Mouse (Mus musculus) testis, postnatal 10 days (tissue): ENCODE results near the gene Sap18b.
"Not testable (repeated sequence)": the region's sequence is repeated elsewhere in the genome, so short reads cannot be mapped to it uniquely, and the experiment has no call there.

Experiments used
- DNase-seq: peaks from one replicate; pipeline ENCODE4 v3.0.0; 2021; ENCODE audit warnings: low spot score

Sap18b gene

DNA sequence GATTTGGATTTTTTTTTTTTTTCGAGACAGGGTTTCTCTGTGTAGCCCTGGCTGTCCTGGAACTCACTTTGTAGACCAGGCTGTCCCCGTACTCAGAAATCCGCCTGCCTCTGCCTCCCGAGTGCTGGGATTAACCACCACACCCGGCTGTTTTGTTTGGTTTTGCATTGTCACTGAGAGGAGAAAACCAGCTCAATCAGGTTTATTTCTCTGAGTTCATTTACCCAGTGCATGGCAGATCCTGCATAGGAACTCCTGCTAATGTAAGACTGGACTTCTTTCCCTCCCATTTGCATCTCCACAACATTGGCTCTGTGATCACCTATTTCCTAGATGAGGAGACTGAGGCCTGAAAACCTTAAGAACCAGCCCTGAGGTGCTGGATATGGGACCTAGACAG is 3.0 kb upstream of the Sap18b start:
- DNase-seq = no peak

DNA sequence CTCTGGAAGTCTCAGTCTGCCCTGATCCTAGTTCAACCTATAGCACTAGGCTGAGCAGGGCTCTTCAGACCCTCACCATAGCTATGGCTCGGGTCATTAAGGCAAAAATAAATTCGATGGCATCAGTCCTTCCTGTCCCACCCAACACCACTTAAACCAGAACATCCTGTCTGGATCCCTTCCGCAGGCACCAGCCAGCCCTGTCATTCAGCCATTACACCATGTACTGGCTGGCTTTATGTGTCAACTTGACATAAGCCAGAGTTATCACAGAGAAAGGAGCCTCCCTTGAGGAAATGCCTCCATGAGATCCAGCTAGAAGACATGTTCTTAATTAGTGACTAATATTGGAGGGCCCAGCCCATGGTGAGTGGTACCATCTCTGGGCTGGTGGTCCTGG is 2.4 kb upstream of the Sap18b start:
- no peak for DNase-seq

DNA sequence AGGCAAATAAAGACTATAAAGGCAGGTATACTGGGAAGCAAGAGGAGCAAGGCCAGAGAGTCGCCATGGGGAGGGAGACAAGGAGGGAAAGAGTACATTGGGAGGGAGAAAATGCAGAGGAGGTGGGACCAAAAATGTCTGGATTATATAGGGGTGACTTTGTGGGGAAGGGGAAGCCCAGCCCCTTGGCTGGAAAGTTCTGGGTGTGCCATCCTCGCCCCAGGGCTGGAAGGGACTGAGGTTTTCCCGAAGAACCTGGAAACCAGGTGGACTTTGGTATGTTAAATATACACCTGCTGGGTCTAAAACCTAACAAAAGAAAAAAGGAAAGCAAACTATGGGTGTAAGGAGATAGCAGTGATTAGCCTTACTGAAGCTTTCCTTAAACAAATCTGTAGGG is 5.0 kb downstream of the Sap18b start:
- no peak for DNase-seq

DNA sequence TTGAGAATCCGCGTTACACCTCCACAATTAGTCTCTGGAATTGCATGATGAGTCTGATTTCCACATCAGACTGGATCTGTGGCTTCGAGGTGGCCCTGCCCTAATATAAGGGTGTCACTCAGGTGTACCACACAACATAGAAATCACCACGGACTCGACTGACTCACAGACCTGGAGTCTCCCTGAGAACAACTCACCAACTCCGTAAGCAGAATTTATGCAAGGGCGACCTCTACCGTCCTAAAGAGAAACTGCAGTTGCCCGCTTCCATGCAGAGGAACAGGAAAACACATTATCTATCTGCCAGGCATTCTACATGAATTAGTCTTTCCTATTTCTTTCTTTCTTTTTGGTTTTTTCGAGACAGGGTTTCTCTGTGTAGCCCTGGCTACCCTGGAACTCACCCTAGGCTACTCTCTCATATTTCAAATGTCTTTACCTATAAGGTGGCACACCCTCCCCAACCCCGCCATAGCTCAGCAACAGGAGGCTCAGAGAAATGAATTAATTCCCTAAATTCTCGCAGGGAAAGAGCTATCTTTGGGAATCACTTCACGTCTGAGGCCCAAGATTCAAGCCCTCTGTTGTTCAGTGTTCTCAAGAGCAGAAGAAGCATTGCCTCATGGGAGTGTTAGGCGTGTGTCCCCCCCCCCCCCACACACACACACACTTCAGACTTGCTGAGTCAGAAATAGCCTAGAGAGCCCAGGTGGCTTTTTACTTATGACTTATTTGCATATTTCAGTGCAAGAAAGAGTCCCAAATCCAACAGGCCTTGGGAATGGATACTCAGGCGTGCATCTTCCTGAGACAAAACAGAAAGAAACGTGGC is 7.7 kb downstream of the Sap18b start:
- peak; percentile 85 for DNase-seq

DNA sequence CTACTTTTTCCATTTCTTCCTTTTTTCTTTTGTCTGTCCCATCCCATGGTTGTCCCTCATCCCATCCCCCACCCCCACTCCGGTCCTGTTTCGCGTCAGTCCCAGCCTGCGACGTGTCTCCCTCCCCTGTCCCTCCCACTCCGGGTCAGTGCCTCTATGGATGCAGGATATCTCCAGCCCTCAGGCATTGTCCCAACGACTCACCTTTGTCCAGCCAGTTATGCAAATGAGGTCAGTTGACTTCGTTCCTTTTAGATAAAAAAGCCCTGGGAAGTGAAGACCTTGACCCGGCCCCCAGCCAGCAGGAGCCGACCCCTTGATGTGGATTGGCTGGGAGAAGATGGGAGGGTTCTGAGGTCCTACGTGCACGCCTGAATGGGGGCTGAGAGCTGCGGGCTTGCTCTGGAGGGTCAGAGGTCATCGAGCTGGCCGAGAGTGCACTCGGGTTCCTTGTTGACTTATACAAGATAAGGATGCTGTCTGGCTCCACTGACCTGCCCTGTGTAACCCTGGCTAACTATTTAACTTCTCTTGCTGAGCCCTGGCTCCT is 8.4 kb downstream of the Sap18b start:
- no peak for DNase-seq

DNA sequence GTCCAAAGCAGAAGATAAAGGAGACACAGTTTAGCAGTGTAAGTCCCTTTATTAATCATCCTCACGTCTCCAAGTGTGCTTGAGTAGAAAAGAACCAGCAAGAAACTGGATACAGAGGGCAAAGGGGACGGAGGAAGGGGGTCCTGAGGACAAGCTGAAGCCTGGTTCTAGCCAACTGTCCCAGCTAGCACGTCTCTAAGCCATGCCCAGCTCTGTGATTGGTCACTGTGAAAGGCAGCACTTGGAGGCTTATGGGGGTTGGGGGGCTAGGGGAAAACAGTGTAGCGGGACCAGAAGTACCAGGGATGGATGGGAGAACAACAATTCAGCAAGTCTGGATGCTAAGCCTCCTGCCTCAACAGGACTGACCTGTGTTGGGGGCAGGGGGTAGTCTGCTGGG is 10.7 kb downstream of the Sap18b start:
- peak; percentile 22 for DNase-seq

DNA sequence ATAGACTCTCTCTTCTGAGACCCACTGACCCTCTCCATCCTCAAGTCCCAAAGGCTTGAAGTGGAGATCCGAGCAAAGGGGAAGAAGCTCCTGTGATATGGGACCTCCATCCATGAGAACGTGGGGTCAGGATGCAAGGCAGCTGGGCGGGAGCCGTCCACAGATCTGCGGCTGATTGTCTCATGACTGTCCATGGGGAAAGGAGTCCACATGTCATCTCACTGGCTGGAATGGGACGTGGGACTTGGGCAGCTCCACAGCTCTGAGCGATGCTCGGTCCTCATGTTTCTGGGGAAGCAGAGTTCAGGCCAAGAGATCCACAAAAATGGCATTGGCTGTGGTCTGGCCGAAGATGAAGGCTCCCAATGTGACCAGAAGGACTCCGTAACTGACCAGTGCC is 12.1 kb downstream of the Sap18b start:
- peak; percentile 30 for DNase-seq

DNA sequence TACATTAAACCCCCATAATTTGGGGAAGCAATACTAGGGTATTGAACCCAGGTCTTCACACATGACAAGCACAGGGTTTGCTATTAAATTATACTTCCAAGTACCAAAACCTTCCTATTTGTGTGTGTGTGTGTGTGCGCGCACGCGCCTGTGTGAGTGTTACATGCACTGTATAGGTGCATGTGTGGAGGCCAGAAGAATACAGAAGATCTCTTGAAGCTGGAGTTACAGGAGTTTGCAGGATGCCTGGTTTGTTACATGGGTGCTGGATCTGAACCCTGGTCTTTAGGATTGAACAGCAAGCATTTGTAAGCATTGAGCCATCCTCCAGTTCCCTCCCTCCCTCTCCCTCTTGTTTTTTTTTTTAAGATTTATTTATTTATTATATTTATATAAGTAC is 14.1 kb downstream of the Sap18b start:
- peak; percentile 3 for DNase-seq

DNA sequence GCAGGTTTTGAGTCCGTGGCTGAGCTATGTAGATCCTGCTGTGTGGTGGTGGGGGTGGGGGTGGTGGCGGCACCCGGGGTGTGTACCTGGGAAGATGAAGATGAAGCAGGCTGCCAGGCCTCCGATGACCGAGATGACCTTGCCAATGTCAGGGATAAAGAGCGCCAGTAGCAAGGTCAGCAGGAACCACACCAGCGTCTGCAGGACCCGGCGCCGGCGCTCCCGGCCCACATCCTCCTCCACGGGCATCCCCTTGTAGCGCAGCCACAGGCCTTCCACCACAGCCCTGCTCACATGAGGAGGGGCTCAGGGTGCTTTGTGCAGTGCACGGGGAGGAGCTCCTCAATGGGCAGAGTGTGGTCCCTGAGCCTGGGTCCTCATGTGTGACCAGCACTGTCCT is 16.3 kb downstream of the Sap18b start:
- peak; percentile 37 for DNase-seq

DNA sequence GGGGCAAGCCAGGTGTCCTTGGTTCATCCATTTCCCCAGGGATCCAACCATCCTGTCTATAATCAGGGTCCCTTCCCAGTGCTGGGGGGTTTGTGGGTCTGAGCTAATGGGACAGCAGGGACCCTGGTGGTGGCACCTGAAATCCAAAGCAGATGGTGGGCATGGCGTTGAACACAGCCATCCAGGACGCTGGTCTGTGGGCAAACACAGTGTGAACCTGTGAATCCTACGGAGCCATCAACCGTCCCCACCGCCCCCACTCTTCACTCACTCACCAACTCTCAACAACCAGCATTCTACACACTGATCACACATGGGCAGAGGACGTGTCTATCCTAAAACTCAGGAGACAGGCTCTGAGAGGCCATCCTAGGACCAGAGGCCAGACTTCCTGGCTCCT is 18.8 kb downstream of the Sap18b start:
- DNase-seq = no peak

DNA sequence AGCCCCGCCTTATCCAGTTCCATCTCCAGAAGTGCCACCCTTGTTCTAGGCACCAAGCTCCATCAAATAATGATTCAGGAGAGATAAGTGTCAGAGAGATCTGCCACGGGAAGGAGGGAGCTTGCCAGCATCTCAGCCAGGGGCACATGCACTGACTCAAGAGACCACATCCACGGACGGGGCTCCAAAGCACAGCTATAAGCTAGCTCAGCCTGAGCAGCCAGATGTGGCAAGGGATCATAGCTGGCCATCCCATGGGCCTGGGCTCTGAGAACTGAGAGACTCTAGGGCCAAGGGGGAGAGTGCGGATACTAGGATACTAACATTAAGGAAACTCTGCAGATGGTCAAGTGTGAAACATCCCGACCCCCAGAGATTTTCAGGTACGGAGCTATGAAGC is 19.9 kb downstream of the Sap18b start:
- DNase-seq = no peak

DNA sequence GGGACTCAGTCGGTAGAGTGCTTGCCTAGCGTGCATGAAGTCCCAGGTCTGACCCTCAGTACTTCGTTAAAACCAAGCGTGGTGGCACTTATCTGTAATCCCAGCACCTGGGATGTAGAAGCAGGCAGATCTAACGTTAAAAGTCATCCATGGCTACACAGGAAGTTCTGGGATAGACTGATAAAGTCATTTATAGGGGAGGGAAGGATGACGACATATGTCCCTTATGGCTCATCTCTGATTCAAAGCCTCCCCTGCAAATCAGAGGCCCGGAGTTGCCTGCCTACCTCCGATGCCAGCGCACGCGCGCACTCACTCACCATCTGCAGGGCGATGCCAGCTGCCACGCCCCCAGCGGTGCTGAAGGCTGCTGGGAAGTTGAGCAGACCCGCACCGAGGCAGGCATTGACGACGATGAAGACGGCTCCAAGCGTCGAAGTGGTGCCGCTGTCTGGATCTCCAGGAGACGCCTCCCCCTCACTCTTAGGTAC is 23.0 kb downstream of the Sap18b start:
- no peak for DNase-seq

DNA sequence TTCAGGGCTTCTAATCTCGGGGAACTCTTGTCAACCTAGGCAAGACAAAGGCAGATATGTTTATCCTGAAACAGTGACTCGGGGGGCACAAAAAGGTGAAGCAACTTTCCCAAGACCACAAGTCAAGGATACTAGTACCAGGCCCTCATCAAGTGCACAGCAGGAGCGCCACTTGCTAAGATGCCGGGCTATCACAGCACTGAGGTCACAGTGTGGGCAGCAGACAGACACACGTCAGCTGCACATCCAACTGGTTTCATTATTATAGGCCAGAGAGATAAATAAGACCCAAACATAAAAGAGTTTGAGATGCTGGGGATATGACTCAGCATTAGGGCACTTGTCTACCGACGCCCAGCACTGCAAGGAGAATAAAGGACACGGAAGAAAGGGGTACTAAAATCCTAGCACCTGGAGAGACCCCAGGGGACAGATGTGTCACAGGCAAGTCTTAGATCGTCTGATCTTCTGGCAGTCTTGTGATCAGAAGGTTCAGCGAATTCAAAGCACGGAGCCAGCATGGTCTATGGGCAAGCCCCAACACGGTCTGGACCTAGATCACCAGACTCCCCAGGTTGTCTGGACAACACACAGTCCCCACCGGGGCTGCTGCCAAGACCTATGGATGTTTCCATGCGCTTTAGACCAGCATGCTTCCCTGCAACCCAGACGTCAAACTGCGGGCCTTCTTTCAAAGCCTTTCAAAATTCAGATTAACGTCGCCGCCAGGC is 23.8 kb downstream of the Sap18b start:
- DNase-seq = no peak

DNA sequence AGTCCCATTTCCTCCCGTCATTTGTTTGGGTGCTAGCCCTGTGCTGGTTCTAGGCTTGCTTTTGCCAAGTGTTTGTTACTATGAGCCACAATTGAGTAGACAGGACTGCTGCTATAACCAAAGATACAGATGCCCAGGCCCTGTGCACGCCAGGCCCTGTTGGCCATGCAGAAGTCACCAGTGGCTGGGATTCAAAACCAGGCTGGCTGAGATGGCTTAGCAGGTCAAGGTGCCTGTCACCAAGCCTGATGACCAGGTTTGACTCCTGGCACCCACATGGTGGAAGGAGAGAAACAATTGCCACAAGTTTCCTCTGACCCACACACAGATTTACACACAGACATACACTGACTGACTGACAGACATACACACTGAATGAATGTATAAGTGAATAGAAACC is 25.2 kb downstream of the Sap18b start:
- peak; percentile 19 for DNase-seq

DNA sequence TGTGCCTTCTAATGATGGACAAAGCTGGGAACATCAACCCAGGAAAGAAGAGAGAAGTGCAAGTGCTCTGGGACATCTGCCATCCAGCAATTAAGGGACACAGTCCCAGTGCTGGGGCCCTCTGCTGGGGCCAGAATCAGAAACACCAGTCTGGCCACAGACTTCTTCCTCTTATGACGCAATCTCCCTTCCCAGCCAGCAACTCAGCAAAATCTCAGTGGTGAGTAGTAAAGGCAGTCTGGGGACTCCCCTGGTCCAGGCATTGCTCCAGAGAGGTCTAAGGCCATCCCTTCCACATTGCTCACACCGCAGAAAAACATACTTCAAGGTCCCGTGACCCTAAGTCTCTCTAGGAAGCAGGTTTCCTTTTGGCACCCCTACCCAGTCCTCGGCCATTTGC is 27.1 kb downstream of the Sap18b start:
- no peak for DNase-seq

DNA sequence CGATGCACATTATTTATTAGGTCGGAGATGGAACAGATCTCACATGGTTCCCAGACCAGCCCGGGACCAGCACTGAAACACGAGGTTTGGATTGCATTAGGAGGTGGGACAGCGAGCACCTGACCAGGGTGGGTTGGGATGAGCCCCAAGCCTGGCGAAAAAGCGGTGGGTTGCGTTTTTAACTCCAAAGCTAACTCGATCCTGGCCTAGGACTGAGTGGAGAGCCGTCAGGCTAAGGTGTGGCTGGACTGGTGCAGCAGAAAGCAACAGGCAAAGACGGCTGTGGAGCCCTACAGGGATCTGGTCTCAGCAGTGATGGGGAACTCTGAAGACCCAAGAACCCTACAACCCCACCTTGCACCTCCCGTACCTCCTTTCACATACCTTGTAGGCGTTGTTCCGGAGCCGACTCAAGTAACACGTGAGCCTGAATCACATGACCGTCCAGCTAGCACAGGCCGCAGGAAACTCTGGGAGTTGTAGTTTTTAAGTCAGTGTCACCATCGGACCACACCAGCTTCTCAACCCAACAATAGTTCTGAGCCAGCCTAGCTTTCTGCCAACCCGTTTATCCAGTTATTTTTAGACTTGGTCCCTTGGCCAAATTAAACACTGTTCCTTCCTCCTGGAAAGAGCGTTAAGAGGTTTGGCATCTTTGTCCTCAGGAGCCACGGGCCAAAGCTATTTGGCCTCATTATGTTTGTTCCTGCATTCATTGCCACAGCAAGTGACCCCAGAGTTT is 28.1 kb downstream of the Sap18b start, which contains the start of gene Slc38a7:
Gene Slc38a7, minus strand, starts transcription at position 438 of the 742 bp plus-strand sequence.
- DNase-seq = peak; percentile 66

DNA sequence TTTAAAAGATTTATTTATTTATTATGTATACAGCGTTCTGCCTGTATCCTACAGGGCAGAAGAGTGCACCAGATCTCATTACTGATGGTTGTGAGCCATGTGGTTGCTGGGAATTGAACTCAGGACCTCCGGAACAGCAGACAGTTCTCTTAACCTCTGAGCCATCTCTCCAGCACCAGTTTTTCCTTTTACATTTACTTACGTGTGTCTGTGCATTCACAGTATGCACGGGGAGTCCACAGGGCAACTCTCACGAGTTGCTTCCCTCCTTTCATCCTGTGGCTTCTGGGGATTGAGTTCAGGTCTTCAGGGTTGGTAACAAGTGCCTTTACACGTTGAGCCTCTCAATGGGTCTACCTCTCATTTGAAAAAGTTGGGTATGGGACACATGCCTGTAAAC is 29.0 kb downstream of the Sap18b start:
- no peak for DNase-seq

DNA sequence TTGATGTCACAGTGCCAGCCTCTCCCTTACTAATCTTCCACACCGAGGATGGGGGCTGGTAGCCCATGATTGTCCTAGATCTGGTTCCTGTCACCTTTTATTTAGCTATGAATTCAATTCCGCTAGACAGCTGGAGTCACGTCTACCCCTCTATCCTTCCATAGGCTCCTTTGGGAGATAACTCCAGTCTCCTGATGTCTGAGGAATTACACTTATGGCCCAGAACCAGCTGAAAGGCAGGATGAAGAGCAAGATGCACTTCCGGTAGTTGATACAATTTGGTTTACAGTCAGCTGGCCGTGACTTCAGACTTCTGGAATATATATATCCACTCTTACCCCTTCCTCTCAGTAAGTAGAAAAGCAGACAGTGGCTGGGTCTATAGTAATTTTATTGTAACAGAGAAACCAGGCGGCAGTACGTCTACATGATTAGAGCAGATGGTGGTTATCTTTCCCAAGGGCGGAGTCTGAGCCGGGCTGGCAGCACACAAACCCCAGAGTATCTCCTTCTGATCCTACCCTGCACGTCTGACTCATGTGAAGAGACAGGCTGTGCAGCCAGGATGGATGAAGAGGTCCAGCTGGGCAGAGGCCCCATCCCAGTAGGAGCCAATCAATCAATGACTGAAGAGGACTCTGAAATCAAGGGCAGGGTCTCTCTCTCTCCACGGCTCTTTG is 38.8 kb downstream of the Sap18b start:
- DNase-seq = not testable (repeated sequence)

DNA sequence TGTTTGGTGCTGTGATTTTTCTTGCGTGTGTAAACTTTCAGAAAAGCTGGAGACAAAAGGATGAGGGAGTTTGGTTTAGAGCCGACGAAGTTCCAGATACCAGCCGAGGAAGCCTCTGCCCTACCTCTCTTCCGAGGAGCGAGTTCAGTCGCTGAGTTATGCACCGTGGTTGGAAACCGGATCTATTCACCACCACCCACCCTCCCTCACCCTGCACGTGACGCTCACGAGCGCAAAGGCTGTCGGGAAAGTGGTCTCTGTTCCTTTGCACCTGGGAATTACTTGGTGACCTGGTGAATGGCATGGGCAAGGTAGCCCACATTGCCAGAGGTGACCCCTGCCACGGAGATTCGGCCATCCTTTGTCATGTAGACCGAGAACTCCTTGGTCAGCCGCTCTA is 39.7 kb downstream of the Sap18b start:
- DNase-seq = not testable (repeated sequence)

DNA sequence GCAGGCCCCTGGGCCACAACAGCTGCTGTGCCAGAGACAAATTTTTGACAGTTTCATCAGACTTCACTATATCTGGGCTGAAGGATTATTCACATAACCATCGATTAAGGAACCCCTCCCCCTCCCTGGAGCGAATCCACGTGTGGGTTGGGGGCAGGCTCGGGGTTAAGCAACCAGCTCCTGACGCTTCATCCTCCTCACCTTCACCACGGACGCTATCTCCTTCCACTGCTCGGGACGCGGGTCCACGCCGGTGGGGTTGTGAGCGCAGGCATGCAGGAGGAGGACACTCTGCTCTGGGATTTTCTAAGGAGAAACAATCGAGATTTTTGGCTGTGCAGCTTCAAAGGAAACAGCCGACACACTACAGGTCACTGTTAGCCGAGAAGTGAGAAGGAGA is 46.5 kb downstream of the Sap18b start:
- DNase-seq = peak; percentile 35

DNA sequence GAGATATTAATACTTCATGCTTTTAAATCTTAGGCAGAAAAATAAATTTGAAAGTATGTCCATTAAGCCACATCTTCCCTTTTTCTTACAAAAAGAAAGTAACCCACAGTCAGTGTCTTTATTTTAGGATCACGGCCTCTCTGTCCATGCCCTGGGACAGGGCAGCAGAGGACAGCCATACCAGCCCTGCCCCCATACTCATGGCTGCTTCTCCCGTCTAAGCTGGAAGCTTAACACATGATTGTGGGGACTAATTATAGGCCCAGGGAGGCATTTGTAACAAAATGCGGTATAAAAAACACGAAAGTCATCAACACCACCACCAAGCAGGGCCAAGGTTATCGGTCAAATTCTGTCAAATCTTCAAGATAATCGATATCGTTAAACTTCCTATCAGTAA is 50.1 kb downstream of the Sap18b start:
- DNase-seq = peak; percentile 27
